Mouse (Mus musculus): ENCODE measurements around the gene Cenpq. TPM values are rescaled to one million over a fixed set of nuclear protein-coding genes. Genes with fewer than 3 reads are reported as not detected.

The Cenpq gene
- polyA plus RNA-seq (2012; rRNA removed), result 4.6 and 5.0 TPM in 2 replicates

DNA sequence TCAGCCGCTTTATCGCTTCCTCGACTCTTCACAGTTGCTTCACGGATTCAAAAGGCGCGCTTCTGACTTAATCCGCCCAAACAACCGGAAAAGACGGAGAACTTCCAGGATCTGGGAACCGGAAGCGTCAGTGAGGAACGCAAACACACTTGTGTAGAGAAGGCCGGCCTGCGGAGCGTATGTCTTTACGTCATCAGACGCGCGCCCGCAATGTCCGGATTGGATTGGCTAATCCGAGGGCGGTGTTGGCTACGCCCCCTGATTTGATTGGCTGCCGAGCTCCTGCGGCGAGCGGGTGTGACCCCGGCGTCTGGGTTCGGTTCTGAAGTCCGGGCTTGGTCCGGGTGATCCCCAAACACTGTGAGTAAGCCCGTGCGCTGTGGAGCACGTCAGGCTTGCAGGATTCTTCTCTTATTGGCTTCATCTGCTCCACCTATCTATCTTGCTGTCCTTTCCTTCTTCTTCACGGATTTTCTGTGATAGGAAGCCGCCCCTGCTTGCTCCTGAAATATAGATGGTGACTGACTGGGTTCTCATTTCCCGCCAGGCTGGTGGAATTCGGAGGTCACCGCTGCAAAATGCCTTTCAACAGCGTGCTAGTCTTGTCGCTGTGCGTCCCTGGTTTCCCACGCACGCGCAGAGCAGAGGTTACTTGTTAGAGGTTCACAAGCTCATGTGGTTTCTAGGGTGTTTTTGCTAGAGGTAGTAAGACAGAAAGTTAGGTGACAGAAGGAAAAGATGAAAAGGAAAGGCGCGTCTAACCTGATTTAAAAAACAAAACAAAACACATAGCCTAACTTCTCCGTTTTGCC lies at the start of gene Cenpq, which contains the start of gene Mut:
TSS of gene Cenpq (minus strand) at position 628 of the 812 bp plus-strand sequence.
TSS of gene Mut (plus strand) at position 266 of the 812 bp plus-strand sequence.
- DNase-seq (ENCODE audit: extremely low spot score in 1 of 2, low spot score in 1 of 2), result peak; percentile 99 to 100

GRCm38 (mm10) chr17:40977914-40978313 lies 43.1 kb upstream of the Cenpq start:
- DNase-seq (ENCODE audit: extremely low spot score in 1 of 2, low spot score in 1 of 2), result peak in 1 of 2 experiments; percentile 63

DNA sequence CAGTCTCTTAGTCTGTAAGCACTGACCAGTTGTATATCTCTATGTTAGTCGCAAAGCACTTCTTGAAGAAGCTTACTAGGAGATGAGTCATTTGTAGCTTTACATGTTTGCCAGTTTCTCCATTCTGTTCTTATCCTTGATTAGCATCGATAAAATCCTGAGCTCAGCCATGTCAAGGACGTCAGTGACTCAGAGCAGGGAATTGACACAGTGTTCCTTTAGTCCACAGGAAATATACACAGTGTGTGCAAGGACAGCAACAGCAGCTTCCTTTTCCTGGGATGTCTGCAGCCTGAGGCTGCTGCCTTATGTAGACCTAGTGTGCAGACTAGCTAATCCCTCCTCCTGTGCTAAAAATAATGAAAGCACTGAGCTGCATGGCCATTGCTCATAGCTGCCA lies 13.7 kb upstream of the Cenpq start:
- DNase-seq (ENCODE audit: extremely low spot score in 1 of 2, low spot score in 1 of 2), result no peak

DNA sequence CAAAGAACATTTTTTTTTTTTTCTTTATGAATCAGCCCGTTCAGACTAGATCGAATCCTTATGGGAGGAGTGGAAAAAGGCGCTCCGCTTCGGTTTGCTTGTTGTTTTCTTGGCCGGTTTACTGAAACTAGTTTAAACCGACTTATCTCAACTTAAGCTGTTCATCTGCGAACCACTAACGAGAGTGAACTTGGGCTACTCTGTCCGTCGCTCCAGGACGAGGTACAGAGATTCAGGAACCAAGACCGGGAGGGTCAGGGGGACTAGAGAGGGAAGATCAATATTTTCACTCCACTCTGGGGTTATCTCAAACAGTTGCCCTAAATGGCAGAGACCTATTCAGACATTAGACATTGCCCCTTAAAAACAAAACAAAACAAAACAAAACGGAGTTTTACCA lies 862 bp downstream of the Cenpq start:
- DNase-seq (ENCODE audit: extremely low spot score in 1 of 2, low spot score in 1 of 2), result no peak

DNA sequence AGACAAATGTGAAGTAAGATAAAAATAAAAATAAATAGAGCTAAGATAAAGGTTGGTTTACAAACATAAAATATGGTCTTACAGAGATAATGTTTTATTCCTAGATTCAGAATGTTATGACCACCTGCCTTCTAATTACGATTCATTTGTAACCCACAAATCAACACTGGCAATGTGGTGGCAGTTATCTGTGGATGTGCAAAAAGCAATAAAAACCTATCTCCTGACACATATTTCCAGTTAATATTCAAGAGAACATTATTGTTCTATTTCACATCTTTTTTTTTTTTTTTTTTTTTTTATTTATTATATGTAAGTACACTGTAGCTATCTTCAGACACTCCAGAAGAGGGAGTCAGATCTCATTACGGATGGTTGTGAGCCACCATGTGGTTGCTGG lies 19.3 kb downstream of the Cenpq start:
- no peak for DNase-seq (ENCODE audit: extremely low spot score in 1 of 2, low spot score in 1 of 2)

DNA sequence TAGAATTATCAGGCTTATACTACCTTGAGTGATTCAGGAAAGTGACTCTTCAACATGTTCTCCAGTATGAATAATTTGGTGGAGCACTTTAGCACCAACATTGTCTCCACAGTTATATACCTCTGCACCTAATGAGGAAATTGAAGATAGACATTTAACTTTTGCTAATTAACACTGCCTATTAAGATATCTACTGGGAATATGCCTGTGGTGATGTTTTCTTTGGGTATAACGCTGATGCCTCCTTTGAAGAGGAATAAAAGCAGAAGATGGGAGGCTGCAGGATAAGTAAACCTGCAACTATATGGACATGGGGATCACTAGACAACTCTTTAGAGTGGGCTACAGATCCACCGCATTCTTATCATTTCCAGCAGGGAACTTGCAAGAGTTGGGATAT lies 20.6 kb downstream of the Cenpq start, which contains the start of gene Glyatl3:
TSS of gene Glyatl3 (minus strand) at position 101 of the 400 bp plus-strand sequence.
- no peak for DNase-seq (ENCODE audit: extremely low spot score in 1 of 2, low spot score in 1 of 2)

GRCm38 (mm10) chr17:40904721-40905154 lies 30.1 kb downstream of the Cenpq start:
- no peak for DNase-seq (ENCODE audit: extremely low spot score in 1 of 2, low spot score in 1 of 2)

- no peak for DNase-seq (ENCODE audit: extremely low spot score in 1 of 2, low spot score in 1 of 2)
Measured at GRCm38 (mm10) chr17:40904056-40904597, 30.7 kb downstream of the Cenpq start.

DNA sequence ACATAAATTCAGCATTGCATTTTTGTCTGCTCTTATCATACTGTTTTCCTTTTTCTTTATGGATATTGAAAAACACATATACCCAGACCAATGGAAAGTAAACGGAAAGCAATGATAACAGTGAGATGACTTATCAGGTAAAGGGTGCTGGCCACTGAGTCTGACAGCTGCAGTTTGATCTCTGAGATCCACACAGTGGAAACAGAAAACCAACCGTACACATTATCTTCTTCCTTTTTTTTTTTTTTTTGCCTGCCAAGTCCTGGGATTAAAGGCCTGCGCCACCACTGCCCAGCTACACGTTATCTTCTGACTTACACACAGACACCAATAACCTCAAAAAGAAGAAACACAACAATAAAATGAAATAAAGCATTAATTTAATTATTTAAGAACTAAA lies 31.5 kb downstream of the Cenpq start:
- DNase-seq (ENCODE audit: extremely low spot score in 1 of 2, low spot score in 1 of 2), result no peak

DNA sequence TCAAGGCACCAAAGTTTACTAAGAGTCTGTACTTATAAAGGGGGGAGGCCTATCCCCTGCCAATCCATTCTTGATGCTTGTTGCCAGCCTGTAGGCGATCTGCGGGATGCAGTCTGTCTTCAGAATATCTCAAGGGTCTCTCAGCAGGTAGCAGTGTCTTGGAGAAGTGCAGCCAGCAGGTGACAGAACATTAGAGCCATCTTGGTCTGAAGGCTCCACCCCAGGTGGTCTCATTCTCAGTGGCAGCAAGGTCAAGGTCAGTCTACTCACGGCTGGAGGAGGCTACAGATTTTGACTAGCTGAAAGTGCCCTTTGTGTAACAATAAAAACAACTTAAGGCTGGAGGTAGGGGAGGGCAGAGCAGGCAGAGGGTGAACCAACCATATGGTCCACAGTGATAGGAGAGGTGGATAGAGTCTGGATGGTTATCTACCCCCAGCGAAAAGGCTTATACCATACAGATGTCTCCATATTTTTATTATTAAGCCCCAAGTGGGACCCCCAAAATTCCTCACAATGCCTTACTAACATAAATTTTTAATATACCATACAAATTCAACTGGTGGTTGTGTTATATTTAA lies 35.0 kb downstream of the Cenpq start:
- DNase-seq (ENCODE audit: extremely low spot score in 1 of 2, low spot score in 1 of 2), result no peak

- DNase-seq (ENCODE audit: extremely low spot score in 1 of 2, low spot score in 1 of 2), result peak in 1 of 2 experiments; percentile 59
Measured at GRCm38 (mm10) chr17:40896863-40897262, 38.0 kb downstream of the Cenpq start.

DNA sequence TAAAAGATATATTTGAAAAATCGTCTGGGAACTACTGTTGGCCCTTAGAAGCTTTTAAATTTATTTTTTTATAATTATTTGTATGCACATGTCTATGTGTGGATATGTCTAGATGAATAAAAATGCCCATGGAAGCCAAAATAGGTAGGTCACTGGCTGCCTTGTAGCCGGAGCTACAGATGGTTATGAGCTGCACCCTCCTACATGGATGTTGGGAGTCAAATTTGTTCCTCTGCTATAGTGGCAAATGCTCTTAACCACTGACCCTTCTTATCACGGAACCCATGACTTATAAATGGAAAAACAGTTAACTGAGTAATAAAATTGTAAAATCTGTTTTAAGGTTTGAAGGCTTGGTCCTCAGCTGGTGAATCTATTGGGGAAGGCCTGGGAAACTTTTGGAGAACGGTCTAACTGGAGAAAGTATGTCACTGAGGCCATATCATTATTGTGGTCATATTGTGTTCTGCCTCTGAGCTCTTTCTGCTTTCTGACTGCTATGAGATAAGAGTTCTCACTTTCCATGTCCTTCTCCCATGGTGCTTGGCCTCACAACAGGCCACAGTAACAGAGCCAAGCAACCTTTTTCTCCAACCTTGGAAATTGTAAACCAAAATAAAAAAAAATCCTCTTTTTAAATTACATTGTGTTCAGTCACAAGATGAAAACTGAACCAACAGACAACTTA lies 46.9 kb downstream of the Cenpq start:
- DNase-seq (ENCODE audit: extremely low spot score in 1 of 2, low spot score in 1 of 2), result no peak

DNA sequence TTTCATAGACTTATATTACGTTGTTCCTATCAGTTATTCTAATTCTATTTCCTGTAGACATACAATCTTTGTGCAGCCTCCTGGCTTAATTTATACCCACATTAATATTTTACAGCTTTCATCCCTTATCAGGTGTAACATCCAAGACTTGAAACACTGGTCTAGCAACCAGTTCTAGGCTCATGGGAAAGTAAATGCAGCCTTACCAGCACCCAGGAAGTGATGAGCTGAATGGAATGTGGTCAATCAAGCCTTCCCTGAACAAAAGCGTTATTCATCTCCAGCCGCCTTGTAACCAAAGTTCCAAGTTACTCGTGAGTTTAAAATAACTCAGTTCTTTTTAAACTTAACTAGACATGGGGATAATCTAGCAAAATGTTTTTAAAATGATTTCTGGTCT lies 49.7 kb downstream of the Cenpq start:
- DNase-seq (ENCODE audit: extremely low spot score in 1 of 2, low spot score in 1 of 2), result no peak

DNA sequence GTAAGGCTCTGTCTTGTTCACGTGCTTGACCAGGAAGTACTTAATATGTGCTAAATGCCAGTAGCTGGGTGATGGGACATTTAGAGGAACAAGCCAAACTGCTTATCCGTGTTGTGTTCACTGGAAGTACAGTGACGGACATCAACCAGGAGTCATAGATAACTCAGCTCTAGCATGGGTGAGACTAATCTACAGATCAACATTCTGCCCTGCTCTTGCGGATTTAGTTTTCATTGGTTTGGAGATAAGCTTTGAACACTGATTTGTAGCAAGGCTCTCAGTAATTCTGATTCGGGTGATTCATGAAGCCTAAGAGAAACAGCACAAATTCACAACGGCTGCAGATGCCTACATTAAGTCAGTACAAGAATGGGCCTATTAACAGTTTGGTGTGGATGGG lies 52.7 kb downstream of the Cenpq start:
- DNase-seq (ENCODE audit: extremely low spot score in 1 of 2, low spot score in 1 of 2), result no peak

GRCm38 (mm10) chr17:40879924-40880691 lies 54.7 kb downstream of the Cenpq start, which contains the start of gene 9130008F23Rik:
Gene 9130008F23Rik (minus strand): TSS chr17:40880559.
- peak in 1 of 2 experiments; percentile 7 for DNase-seq (ENCODE audit: extremely low spot score in 1 of 2, low spot score in 1 of 2)

- no peak for DNase-seq (ENCODE audit: extremely low spot score in 1 of 2, low spot score in 1 of 2)
Measured at GRCm38 (mm10) chr17:40879528-40879923, 55.3 kb downstream of the Cenpq start.

DNA sequence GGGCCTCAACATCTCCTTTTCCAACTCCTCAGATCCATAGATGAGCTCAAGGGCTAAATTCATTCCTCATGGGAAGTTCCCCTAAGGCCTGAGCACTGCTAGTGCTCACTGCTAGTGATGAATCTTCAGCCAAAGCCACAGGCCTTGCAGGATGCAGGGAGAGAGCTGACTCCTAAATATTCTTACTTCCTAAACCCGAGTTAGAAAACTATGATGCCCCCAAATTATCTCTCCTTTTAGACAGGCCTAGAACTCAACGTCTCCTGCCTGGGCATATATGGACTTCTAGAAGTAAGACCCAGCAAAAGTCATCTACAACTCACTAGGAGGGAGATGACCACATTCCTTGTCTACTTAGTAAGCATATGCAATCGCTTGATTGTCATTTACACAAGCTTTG lies 57.1 kb downstream of the Cenpq start:
- DNase-seq (ENCODE audit: extremely low spot score in 1 of 2, low spot score in 1 of 2), result no peak

GRCm38 (mm10) chr17:40875568-40875967 lies 59.3 kb downstream of the Cenpq start:
- DNase-seq (ENCODE audit: extremely low spot score in 1 of 2, low spot score in 1 of 2), result no peak

DNA sequence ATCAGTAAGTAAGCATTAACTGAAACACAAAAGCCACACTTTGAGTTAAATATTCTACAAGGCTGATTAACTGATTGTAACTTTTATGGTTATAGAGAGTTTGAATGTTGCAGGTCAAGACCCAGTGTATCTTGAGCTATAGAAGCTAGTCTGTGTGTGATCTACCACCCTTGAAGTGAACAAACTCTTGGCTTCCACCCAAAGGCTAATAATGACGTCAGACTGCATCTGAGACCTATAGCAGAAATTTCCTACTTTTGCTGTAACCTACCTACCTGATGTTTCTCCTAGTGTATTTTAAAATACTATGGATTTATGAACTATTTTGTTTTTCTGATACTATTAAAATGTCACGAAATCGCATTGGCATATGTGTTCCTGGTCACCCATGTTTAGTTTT lies 60.1 kb downstream of the Cenpq start:
- no peak for DNase-seq (ENCODE audit: extremely low spot score in 1 of 2, low spot score in 1 of 2)

DNA sequence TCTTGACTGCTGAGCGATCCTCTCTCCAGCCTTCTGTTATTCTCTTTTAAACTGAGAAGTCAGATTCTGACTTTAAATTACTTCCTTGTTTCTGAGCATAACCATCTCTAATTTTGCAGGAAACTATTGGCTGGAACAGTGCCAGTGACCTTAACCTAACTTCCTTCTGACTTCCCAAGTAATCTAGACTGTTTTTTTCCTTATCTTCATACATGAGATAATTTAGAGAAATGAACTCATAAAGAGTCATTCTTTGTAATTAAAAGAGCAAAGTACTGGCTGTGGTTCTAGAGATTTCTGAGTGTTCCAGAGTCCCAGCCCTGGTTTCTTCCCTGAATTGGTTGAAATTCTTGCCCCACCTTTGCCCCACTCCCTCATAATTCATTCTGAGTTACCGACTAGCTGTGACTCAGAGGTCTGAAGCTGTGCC lies 61.2 kb downstream of the Cenpq start:
- no peak for DNase-seq (ENCODE audit: extremely low spot score in 1 of 2, low spot score in 1 of 2)
